Mouse (Mus musculus) G1E (cell line): Measurements from ENCODE around the gene Sox4.

ENCODE experiments used
- CTCF ChIP-seq: IDR thresholded peaks from 2 replicates; pipeline ENCODE4 v1.5.1; 2012; ENCODE audit warnings: low read depth, low read length, inconsistent platforms, mixed read lengths
- GATA1 ChIP-seq: IDR thresholded peaks from 2 replicates; pipeline ENCODE4 v1.6.1; 2012; ENCODE audit warnings: borderline replicate concordance, low read length, inconsistent platforms, mixed read lengths
- GATA2 ChIP-seq: IDR thresholded peaks from 2 replicates; pipeline ENCODE4 v1.6.1; 2012; ENCODE audit warnings: low read depth, low read length, inconsistent platforms, borderline replicate concordance
- POLR2AphosphoS5 ChIP-seq: IDR thresholded peaks from 2 replicates; pipeline ENCODE4 v1.6.1; 2012; ENCODE audit warnings: low read depth, low read length, inconsistent platforms; ENCODE audit not compliant: insufficient replicate concordance
- TAL1 ChIP-seq: conservative IDR thresholded peaks from 2 replicates; pipeline ENCODE4 v1.6.1; 2012; ENCODE audit warnings: low read depth, low read length, inconsistent platforms, mixed read lengths

DNA sequence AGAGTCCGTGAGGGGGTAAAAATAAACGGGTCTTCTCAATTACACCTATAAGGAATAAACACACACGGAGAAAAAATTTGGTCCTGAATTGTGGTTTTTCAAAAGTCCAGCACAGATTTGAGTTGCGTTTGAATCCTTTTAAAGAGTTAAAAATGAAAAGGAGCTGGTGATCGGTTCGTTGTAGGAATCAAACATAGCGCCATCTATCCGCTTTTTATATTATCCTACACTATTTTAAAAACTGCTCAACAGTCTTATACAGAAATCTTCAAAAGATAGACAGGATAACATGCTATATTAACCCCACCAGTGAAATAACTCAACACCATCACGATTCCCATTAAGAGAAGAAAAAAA, 3.3 kb downstream of the Sox4 start:
- TF ChIP-seq GATA2 (no peak), CTCF (no peak), TAL1 (no peak), GATA1 (no peak), POLR2AphosphoS5 (no peak)
